Mouse (Mus musculus): ENCODE data around the gene Atf7ip2. TPM values are rescaled to one million over a fixed set of nuclear protein-coding genes. Genes with fewer than 3 reads are reported as not detected.
"Not testable (repeated sequence)": the region's sequence is repeated elsewhere in the genome, so short reads cannot be mapped to it uniquely, and the experiment has no call there.

Gene Atf7ip2
- polyA plus RNA-seq, 1 experiment: not detected

- TF ChIP-seq TCF12 (IDR thresholded peaks at IDR 0.05; ENCODE audit: insufficient read depth, poor library complexity, severe bottlenecking) (no peak), MYOG (IDR thresholded peaks at IDR 0.05; ENCODE audit: control insufficient read depth in 1 of 3, insufficient read depth in 1 of 3, insufficient read length in 2 of 3, low read depth in 2 of 3) (no peak), TCF3 (IDR thresholded peaks at IDR 0.05; ENCODE audit: insufficient read length, low read depth) (no peak), REST (IDR thresholded peaks at IDR 0.05; ENCODE audit: insufficient read depth, insufficient read length) (no peak), E2F4 (IDR thresholded peaks at IDR 0.05; ENCODE audit: insufficient read depth) (no peak), SRF (IDR thresholded peaks at IDR 0.05; ENCODE audit: control insufficient read depth, insufficient read length, low read depth) (no peak), MAX (IDR thresholded peaks at IDR 0.05; ENCODE audit: low read depth) (no peak), MYOD1 (IDR thresholded peaks at IDR 0.05; ENCODE audit: control insufficient read depth in 1 of 3, insufficient read length in 2 of 3, low read depth in 2 of 3) (no peak), CEBPB (IDR thresholded peaks at IDR 0.05; ENCODE audit: insufficient read depth, poor library complexity, severe bottlenecking) (no peak), POLR2AphosphoS2 (IDR thresholded peaks at IDR 0.05; ENCODE audit: insufficient read length, low read depth) (no peak), POLR2A (IDR thresholded peaks at IDR 0.05; ENCODE audit: insufficient read length, low read depth) (no peak), USF1 (IDR thresholded peaks at IDR 0.05; ENCODE audit: low read depth) (no peak)
- no peaks in the 10 kb centered on the region for H3K27me3 ChIP-seq (ENCODE audit: control insufficient read depth, insufficient read depth, insufficient read length)
- H3K79me2 ChIP-seq (ENCODE audit: control insufficient read depth, insufficient read depth): no peaks in the 10 kb centered on the region
- H3K4me2 ChIP-seq (ENCODE audit: low read depth): no peak within 1 kb of the TSS
- no peak within 1 kb of the TSS for H3K4me3 ChIP-seq
- H3ac ChIP-seq (ENCODE audit: control insufficient read depth, insufficient read length): no peak within 1 kb of the TSS
- H3K36me3 ChIP-seq (ENCODE audit: control insufficient read depth, insufficient read depth): no peaks in the 10 kb centered on the region
These were observed 22.5 kb upstream of the Atf7ip2 start, which contains the start of gene Rpl39l for GRCm38 (mm10) chr16:10170005-10170404. Rpl39l (plus strand) TSS chr16:10170226.

GRCm38 (mm10) chr16:10171276-10171675 lies 21.2 kb upstream of the Atf7ip2 start:
- Histone ChIP-seq H3K27me3 (ENCODE audit: control insufficient read depth, insufficient read depth, insufficient read length) (no peaks in the 10 kb centered on the region), H3K79me2 (ENCODE audit: control insufficient read depth, insufficient read depth) (no peaks in the 10 kb centered on the region), H3K4me3 (no peak overlapping the region), H3ac (ENCODE audit: control insufficient read depth, insufficient read length) (no peak overlapping the region), H3K4me2 (ENCODE audit: low read depth) (no peak overlapping the region), H3K36me3 (ENCODE audit: control insufficient read depth, insufficient read depth) (no peaks in the 10 kb centered on the region)
- no peak for TF ChIP-seq POLR2AphosphoS2 (IDR thresholded peaks at IDR 0.05; ENCODE audit: insufficient read length, low read depth)
- TF ChIP-seq MYOG (IDR thresholded peaks at IDR 0.05; ENCODE audit: control insufficient read depth in 1 of 3, insufficient read depth in 1 of 3, insufficient read length in 2 of 3, low read depth in 2 of 3): no peak
- no peak for TF ChIP-seq MYOD1 (IDR thresholded peaks at IDR 0.05; ENCODE audit: control insufficient read depth in 1 of 3, insufficient read length in 2 of 3, low read depth in 2 of 3)
- no peak for TF ChIP-seq TCF3 (IDR thresholded peaks at IDR 0.05; ENCODE audit: insufficient read length, low read depth)
- TF ChIP-seq E2F4 (IDR thresholded peaks at IDR 0.05; ENCODE audit: insufficient read depth): no peak
- no peak for TF ChIP-seq CEBPB (IDR thresholded peaks at IDR 0.05; ENCODE audit: insufficient read depth, poor library complexity, severe bottlenecking)
- TF ChIP-seq MAX (IDR thresholded peaks at IDR 0.05; ENCODE audit: low read depth): no peak
- no peak for TF ChIP-seq REST (IDR thresholded peaks at IDR 0.05; ENCODE audit: insufficient read depth, insufficient read length)
- TF ChIP-seq TCF12 (IDR thresholded peaks at IDR 0.05; ENCODE audit: insufficient read depth, poor library complexity, severe bottlenecking): no peak
- no peak for TF ChIP-seq USF1 (IDR thresholded peaks at IDR 0.05; ENCODE audit: low read depth)

- H3K4me2 ChIP-seq (ENCODE audit: low read depth): no peak overlapping the region
- no peak overlapping the region for H3ac ChIP-seq (ENCODE audit: control insufficient read depth, insufficient read length)
- H3K79me2 ChIP-seq (ENCODE audit: control insufficient read depth, insufficient read depth): no peaks in the 10 kb centered on the region
- TF ChIP-seq SRF (IDR thresholded peaks at IDR 0.05; ENCODE audit: control insufficient read depth, insufficient read length, low read depth) (no peak), CEBPB (IDR thresholded peaks at IDR 0.05; ENCODE audit: insufficient read depth, poor library complexity, severe bottlenecking) (no peak), TCF3 (IDR thresholded peaks at IDR 0.05; ENCODE audit: insufficient read length, low read depth) (no peak), E2F4 (IDR thresholded peaks at IDR 0.05; ENCODE audit: insufficient read depth) (no peak), USF1 (IDR thresholded peaks at IDR 0.05; ENCODE audit: low read depth) (no peak), TCF12 (IDR thresholded peaks at IDR 0.05; ENCODE audit: insufficient read depth, poor library complexity, severe bottlenecking) (no peak), MYOD1 (IDR thresholded peaks at IDR 0.05; ENCODE audit: control insufficient read depth in 1 of 3, insufficient read length in 2 of 3, low read depth in 2 of 3) (no peak), POLR2AphosphoS2 (IDR thresholded peaks at IDR 0.05; ENCODE audit: insufficient read length, low read depth) (no peak), POLR2A (IDR thresholded peaks at IDR 0.05; ENCODE audit: insufficient read length, low read depth) (no peak), MAX (IDR thresholded peaks at IDR 0.05; ENCODE audit: low read depth) (no peak), REST (IDR thresholded peaks at IDR 0.05; ENCODE audit: insufficient read depth, insufficient read length) (no peak), MYOG (IDR thresholded peaks at IDR 0.05; ENCODE audit: control insufficient read depth in 1 of 3, insufficient read depth in 1 of 3, insufficient read length in 2 of 3, low read depth in 2 of 3) (no peak)
- H3K36me3 ChIP-seq (ENCODE audit: control insufficient read depth, insufficient read depth): no peaks in the 10 kb centered on the region
- no peak overlapping the region for H3K4me3 ChIP-seq
- no peaks in the 10 kb centered on the region for H3K27me3 ChIP-seq (ENCODE audit: control insufficient read depth, insufficient read depth, insufficient read length)
These were observed 20.2 kb upstream of the Atf7ip2 start for GRCm38 (mm10) chr16:10172179-10172820.

- not testable (repeated sequence) for H3K27me3 ChIP-seq (ENCODE audit: control insufficient read depth, insufficient read depth, insufficient read length); H3K79me2 ChIP-seq (ENCODE audit: control insufficient read depth, insufficient read depth); H3K4me2 ChIP-seq (ENCODE audit: low read depth); H3ac ChIP-seq (ENCODE audit: control insufficient read depth, insufficient read length); H3K4me3 ChIP-seq; H3K36me3 ChIP-seq (ENCODE audit: control insufficient read depth, insufficient read depth)
These were observed 5.1 kb upstream of the Atf7ip2 start for GRCm38 (mm10) chr16:10187461-10187860.

- Histone ChIP-seq H3K27me3 (ENCODE audit: control insufficient read depth, insufficient read depth, insufficient read length) (no peaks in the 10 kb centered on the region), H3ac (ENCODE audit: control insufficient read depth, insufficient read length) (no peak overlapping the region)
- TF ChIP-seq MYOG (IDR thresholded peaks at IDR 0.05; ENCODE audit: control insufficient read depth in 1 of 3, insufficient read depth in 1 of 3, insufficient read length in 2 of 3, low read depth in 2 of 3) (no peak), E2F4 (IDR thresholded peaks at IDR 0.05; ENCODE audit: insufficient read depth) (no peak), CEBPB (IDR thresholded peaks at IDR 0.05; ENCODE audit: insufficient read depth, poor library complexity, severe bottlenecking) (no peak), TCF3 (IDR thresholded peaks at IDR 0.05; ENCODE audit: insufficient read length, low read depth) (no peak), POLR2AphosphoS2 (IDR thresholded peaks at IDR 0.05; ENCODE audit: insufficient read length, low read depth) (no peak), MAX (IDR thresholded peaks at IDR 0.05; ENCODE audit: low read depth) (no peak), TCF12 (IDR thresholded peaks at IDR 0.05; ENCODE audit: insufficient read depth, poor library complexity, severe bottlenecking) (no peak), REST (IDR thresholded peaks at IDR 0.05; ENCODE audit: insufficient read depth, insufficient read length) (no peak), USF1 (IDR thresholded peaks at IDR 0.05; ENCODE audit: low read depth) (no peak), POLR2A (IDR thresholded peaks at IDR 0.05; ENCODE audit: insufficient read length, low read depth) (no peak)
These were observed 16.3 kb downstream of the Atf7ip2 start for GRCm38 (mm10) chr16:10208777-10209176.

DNA sequence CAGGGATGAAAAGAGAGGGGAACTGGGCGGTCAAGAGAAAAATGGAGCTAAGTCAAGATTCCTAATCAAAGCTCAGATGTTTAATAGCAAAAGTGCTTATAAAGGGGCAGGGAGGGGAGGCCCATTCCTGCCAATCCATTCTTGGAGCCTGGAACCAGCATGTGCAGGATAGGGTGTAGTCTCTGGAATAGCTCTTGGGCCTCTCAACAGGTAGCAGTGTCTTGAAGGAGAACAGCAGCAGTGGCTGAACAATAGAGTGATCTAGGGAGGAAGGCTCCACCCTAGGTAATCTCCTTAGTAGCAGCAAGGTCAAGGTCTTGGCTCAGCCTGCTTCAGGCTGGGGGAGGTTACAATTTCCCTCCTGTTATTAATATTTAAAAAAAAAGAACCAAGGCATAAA lies 23.9 kb downstream of the Atf7ip2 start:
- H3K4me3 ChIP-seq; H3K79me2 ChIP-seq (ENCODE audit: control insufficient read depth, insufficient read depth): not testable (repeated sequence)

More at GRCm38 (mm10) chr16:10208777-10209176, 16.3 kb downstream of the Atf7ip2 start:
- no peaks in the 10 kb centered on the region for H3K36me3 ChIP-seq (ENCODE audit: control insufficient read depth, insufficient read depth)
- no peak overlapping the region for H3K4me2 ChIP-seq (ENCODE audit: low read depth)
- H3K79me2 ChIP-seq (ENCODE audit: control insufficient read depth, insufficient read depth): no peaks in the 10 kb centered on the region
- H3K4me3 ChIP-seq: no peak overlapping the region

DNA sequence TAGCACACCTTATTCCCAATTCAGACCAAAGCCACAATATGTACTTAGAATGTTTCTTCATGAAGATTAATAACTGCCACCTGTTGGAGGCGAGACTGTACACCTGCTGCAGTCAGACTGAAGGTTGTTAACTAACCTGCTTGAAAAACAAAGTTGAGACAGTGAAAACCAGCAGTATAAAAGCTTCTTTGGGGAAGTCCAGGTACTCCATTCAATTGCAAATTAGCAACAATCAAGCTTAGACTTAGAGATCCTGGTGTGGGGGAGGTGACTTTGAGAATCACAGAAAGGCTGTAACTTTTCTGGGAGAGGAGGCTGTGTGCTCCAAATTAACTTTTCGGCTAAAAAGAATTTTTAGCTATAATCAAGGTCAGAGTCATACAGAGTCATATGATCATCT lies 24.5 kb downstream of the Atf7ip2 start:
- H3K36me3 ChIP-seq (ENCODE audit: control insufficient read depth, insufficient read depth); H3K4me3 ChIP-seq: not testable (repeated sequence)

More for the DNA sequence above, 23.9 kb downstream of the Atf7ip2 start:
- not testable (repeated sequence) for H3K27me3 ChIP-seq (ENCODE audit: control insufficient read depth, insufficient read depth, insufficient read length); H3K36me3 ChIP-seq (ENCODE audit: control insufficient read depth, insufficient read depth); H3ac ChIP-seq (ENCODE audit: control insufficient read depth, insufficient read length); H3K4me2 ChIP-seq (ENCODE audit: low read depth)

More for the DNA sequence above, 24.5 kb downstream of the Atf7ip2 start:
- not testable (repeated sequence) for H3ac ChIP-seq (ENCODE audit: control insufficient read depth, insufficient read length); H3K4me2 ChIP-seq (ENCODE audit: low read depth); H3K27me3 ChIP-seq (ENCODE audit: control insufficient read depth, insufficient read depth, insufficient read length); H3K79me2 ChIP-seq (ENCODE audit: control insufficient read depth, insufficient read depth)

Measured in myocyte (in vitro differentiated cells).